Mouse (Mus musculus): ENCODE measurements at regions not wholly inside any gene's neighbourhood (a gene's known extent, or its start where the extent isn't known, plus 50 kb on each side); places are given as distances from the start of the nearest gene placed in this dataset.

DNA sequence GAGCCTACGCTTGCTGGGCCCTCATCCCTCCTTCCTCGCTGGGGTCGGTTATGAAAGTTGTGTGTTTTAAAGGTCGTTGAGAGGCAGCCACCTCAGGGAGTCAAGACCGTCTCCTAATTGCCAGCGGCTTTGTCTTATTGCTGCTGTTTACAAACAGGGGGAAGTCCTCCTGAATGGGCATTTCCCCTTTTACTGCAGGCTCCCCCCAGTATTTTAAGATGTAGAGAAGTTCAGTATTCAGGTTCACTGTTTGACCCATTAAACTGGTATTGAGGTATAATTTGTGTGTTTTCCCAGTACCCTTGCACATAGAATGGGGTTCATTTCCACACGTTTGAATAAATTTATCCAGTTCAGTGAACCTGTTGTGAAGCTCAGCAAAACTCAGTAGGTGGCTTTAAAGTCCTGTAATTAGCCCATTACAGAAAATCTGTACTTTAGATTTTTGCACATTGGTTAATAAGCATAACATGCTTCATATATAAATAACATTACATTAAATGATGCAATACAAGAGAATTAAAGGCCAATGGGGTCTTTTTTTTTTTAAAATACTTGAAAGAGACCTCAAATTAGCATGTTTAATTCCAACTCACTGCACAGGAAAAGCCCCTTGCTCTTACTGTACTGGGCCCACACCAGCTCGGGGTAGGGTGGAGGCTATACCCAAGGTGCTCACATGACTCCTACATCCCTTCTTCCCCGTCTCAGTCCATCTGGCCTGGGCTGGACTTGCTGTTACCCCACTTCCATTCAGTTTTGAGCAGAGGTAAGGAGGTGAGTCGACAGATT lies 63.7 kb downstream of the Nkx2-1 start:
- TF ChIP-seq CTCF (IDR thresholded peaks at IDR 0.05; ENCODE audit: low read depth): no peak
- TF ChIP-seq EP300 (IDR thresholded peaks at IDR 0.05; ENCODE audit: low read depth): no peak
- WGBS (ENCODE audit: insufficient replicate concordance): 62% methylated on average over 10 of the region's 10 CpGs
- Histone ChIP-seq H3K27ac (ENCODE audit: low read depth) (no peak overlapping the region), H3K9me3 (ENCODE audit: low read length) (no peaks in the 10 kb centered on the region), H3K4me2 (ENCODE audit: low read depth, low read length) (no peak overlapping the region), H3K36me3 (replicated peaks; ENCODE audit: insufficient read depth, low read length) (no peaks in the 10 kb centered on the region), H3K9ac (replicated peaks) (no peak overlapping the region), H3K4me1 (ENCODE audit: insufficient read depth) (no peaks in the 10 kb centered on the region), H3K4me3 (ENCODE audit: low read depth, low read length) (no peak overlapping the region), H3K27me3 (ENCODE audit: insufficient read depth, low read length) (no peaks in the 10 kb centered on the region)
- no peak for DNase-seq
- no peak for ATAC-seq

DNA sequence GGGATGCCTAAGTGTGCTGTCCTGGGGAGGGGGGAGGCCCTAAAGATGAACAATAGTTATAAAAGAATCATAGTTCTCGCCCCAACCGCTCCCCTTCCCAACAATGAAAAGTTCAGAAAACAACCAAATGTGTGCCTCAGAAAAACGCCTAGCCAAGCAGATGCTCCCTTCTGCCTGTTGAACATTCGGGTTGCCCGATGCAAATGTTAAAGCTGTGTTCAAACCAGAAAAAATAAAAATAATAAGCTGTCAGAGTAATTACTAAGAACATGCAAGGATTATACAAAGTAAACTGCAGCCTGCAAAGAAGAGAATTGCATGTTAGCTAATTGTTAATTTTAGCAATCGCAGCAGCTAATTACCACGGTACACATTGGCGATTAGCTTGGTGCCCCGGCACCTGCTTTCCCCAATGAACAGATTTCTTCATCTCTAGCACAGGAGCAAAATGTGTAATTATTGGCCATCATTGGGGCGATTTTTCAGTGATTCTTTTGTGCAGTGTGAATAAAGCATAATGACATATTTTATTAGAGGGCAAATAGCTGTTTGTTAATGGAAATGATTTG lies 65.7 kb downstream of the Nkx2-1 start:
- Histone ChIP-seq H3K4me2 (ENCODE audit: low read depth, low read length) (no peak overlapping the region), H3K9ac (replicated peaks) (no peak overlapping the region), H3K9me3 (ENCODE audit: low read length) (no peaks in the 10 kb centered on the region), H3K36me3 (replicated peaks; ENCODE audit: insufficient read depth, low read length) (no peaks in the 10 kb centered on the region), H3K4me1 (ENCODE audit: insufficient read depth) (no peaks in the 10 kb centered on the region), H3K27ac (ENCODE audit: low read depth) (no peak overlapping the region), H3K27me3 (ENCODE audit: insufficient read depth, low read length) (no peaks in the 10 kb centered on the region), H3K4me3 (ENCODE audit: low read depth, low read length) (no peak overlapping the region)
- 74% methylated on average over 10 of the region's 10 CpGs for WGBS (ENCODE audit: insufficient replicate concordance)
- no peak for ATAC-seq
- TF ChIP-seq CTCF (IDR thresholded peaks at IDR 0.05; ENCODE audit: low read depth): no peak
- no peak for TF ChIP-seq EP300 (IDR thresholded peaks at IDR 0.05; ENCODE audit: low read depth)
- no peak for DNase-seq

DNA sequence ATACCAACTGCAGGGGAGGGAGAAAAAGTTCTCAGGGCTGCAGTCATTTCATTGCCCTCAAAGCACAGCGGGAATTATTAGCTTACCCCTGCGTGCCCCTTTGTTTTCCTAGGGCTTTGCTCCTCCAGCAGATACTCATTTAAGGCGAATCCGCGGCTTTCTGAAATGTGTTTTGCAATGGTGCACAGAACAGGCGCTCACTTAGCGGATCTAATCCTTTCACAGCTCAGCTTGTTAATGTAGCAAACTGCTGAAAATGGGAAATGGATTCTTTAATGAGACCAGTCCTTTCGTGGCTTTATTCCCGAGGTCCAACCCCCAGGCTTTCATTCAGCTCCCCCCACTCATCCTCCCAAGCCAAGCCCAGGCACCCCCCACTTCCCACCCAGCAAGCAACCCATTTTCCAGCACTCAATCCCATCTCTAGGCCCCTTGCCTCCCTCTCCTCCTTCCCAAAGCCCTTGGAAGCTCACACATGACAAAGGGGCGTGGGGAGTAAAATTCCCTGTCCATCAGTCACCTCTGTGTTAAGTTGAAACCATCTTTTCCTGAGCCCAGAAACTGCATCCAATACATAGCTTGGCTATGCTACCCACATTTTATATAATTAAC lies 77.1 kb downstream of the Nkx2-1 start:
- no peaks in the 10 kb centered on the region for H3K9me3 ChIP-seq (ENCODE audit: low read length)
- TF ChIP-seq EP300 (IDR thresholded peaks at IDR 0.05; ENCODE audit: low read depth) (no peak), CTCF (IDR thresholded peaks at IDR 0.05; ENCODE audit: low read depth) (no peak)
- 13% methylated on average over 10 of the region's 10 CpGs for WGBS (ENCODE audit: insufficient replicate concordance)
- no peak for DNase-seq
- H3K36me3 ChIP-seq (replicated peaks; ENCODE audit: insufficient read depth, low read length): no peaks in the 10 kb centered on the region
- no peak overlapping the region for H3K4me3 ChIP-seq (ENCODE audit: low read depth, low read length)
- no peaks in the 10 kb centered on the region for H3K4me1 ChIP-seq (ENCODE audit: insufficient read depth)
- H3K9ac ChIP-seq (replicated peaks): no peak overlapping the region
- no peak overlapping the region for H3K27ac ChIP-seq (ENCODE audit: low read depth)
- no peak for ATAC-seq
- no peaks in the 10 kb centered on the region for H3K27me3 ChIP-seq (ENCODE audit: insufficient read depth, low read length)
- no peak overlapping the region for H3K4me2 ChIP-seq (ENCODE audit: low read depth, low read length)

- no peak overlapping the region for H3K9ac ChIP-seq (replicated peaks)
- no peaks in the 10 kb centered on the region for H3K4me1 ChIP-seq (ENCODE audit: insufficient read depth)
- H3K9me3 ChIP-seq (ENCODE audit: low read length): no peaks in the 10 kb centered on the region
- ATAC-seq (no peak), DNase-seq (no peak)
- H3K4me2 ChIP-seq (ENCODE audit: low read depth, low read length): no peak overlapping the region
- H3K36me3 ChIP-seq (replicated peaks; ENCODE audit: insufficient read depth, low read length): no peaks in the 10 kb centered on the region
- H3K4me3 ChIP-seq (ENCODE audit: low read depth, low read length): no peak overlapping the region
- no peaks in the 10 kb centered on the region for H3K27me3 ChIP-seq (ENCODE audit: insufficient read depth, low read length)
- no peak for TF ChIP-seq CTCF (IDR thresholded peaks at IDR 0.05; ENCODE audit: low read depth)
- no peak for TF ChIP-seq EP300 (IDR thresholded peaks at IDR 0.05; ENCODE audit: low read depth)
- whole genome bisulfite sequencing (ENCODE audit: insufficient replicate concordance): 16% methylated on average over 16 of the region's 16 CpGs
- H3K27ac ChIP-seq (ENCODE audit: low read depth): no peak overlapping the region
These were observed 77.8 kb downstream of the Nkx2-1 start for GRCm38 (mm10) chr12:56458665-56459507.

GRCm38 (mm10) chr12:56457951-56458350 lies 78.8 kb downstream of the Nkx2-1 start:
- TF ChIP-seq EP300 (IDR thresholded peaks at IDR 0.05; ENCODE audit: low read depth): no peak
- no peak for TF ChIP-seq CTCF (IDR thresholded peaks at IDR 0.05; ENCODE audit: low read depth)
- Histone ChIP-seq H3K27ac (ENCODE audit: low read depth) (no peak overlapping the region), H3K9ac (replicated peaks) (no peak overlapping the region), H3K4me3 (ENCODE audit: low read depth, low read length) (no peak overlapping the region), H3K4me1 (ENCODE audit: insufficient read depth) (no peaks in the 10 kb centered on the region), H3K27me3 (ENCODE audit: insufficient read depth, low read length) (no peaks in the 10 kb centered on the region), H3K4me2 (ENCODE audit: low read depth, low read length) (no peak overlapping the region), H3K36me3 (replicated peaks; ENCODE audit: insufficient read depth, low read length) (no peaks in the 10 kb centered on the region), H3K9me3 (ENCODE audit: low read length) (no peaks in the 10 kb centered on the region)
- DNase-seq (no peak), ATAC-seq (no peak)
- 54% methylated on average over 5 of the region's 5 CpGs for WGBS (ENCODE audit: insufficient replicate concordance)

GRCm38 (mm10) chr12:56457356-56457755 lies 79.4 kb downstream of the Nkx2-1 start:
- Histone ChIP-seq H3K9ac (replicated peaks) (no peak overlapping the region), H3K4me2 (ENCODE audit: low read depth, low read length) (no peak overlapping the region), H3K27me3 (ENCODE audit: insufficient read depth, low read length) (no peaks in the 10 kb centered on the region), H3K36me3 (replicated peaks; ENCODE audit: insufficient read depth, low read length) (no peaks in the 10 kb centered on the region), H3K4me1 (ENCODE audit: insufficient read depth) (no peaks in the 10 kb centered on the region), H3K9me3 (ENCODE audit: low read length) (no peaks in the 10 kb centered on the region), H3K27ac (ENCODE audit: low read depth) (no peak overlapping the region), H3K4me3 (ENCODE audit: low read depth, low read length) (no peak overlapping the region)
- WGBS (ENCODE audit: insufficient replicate concordance): 29% methylated on average over 2 of the region's 2 CpGs
- no peak for DNase-seq
- no peak for TF ChIP-seq EP300 (IDR thresholded peaks at IDR 0.05; ENCODE audit: low read depth)
- no peak for ATAC-seq
